ENCODE assay signal across 9 mouse cellular contexts in genomic region chr7:103942730-103943129, GRCm38 (mm10). TPM values are rescaled to one million over a fixed set of nuclear protein-coding genes. Genes with fewer than 3 reads are reported as not detected.
DNase-seq lines count a peak whose midpoint lies in the region; ATAC-seq lines count a peak whose summit lies in the region.
"Had no signal": no experiment of that assay in that cellular context is flagged by ENCODE, and none has a peak within 500 bp of the region (broad histone marks: within the 10 kb centered on the region; RNA-seq: fewer than 3 reads in every experiment).

No protein-coding gene starts in this region.

- 28% methylated on average over 2 of the region's 2 CpGs for WGBS in forebrain, embryonic 11.5 days
- WGBS in forebrain, embryonic 12.5 days: 21% methylated on average over 2 of the region's 2 CpGs
- WGBS in intestine, embryonic 16.5 days: 27% methylated on average over 2 of the region's 2 CpGs

- no peak overlapping the region for H3K4me3 ChIP-seq in forebrain, embryonic 11.5 days (ENCODE audit: low read depth, low read length)
- H3K4me3 ChIP-seq in forebrain, embryonic 12.5 days (replicated peaks): no peak overlapping the region
- no peak overlapping the region for H3K4me3 ChIP-seq in intestine, embryonic 16.5 days (ENCODE audit: low read length)
- H3K4me3 ChIP-seq: lung, embryonic 15.5 days had no signal

- DNase-seq in forebrain, embryonic 11.5 days (ENCODE audit: low spot score): peak; percentile 79
- DNase-seq in right cerebral cortex, postnatal 4 days: peak; percentile 13
- no peak for DNase-seq in right cerebral cortex, postnatal 25 days
- DNase-seq in embryo, embryonic 10 days (ENCODE audit: low spot score): peak; percentile 78
- peak; percentile 76 for DNase-seq in mesoderm, embryonic 11.5 days (ENCODE audit: low read depth, low spot score)
- DNase-seq in yolk sac, embryonic 10.5 days (ENCODE audit: low spot score): peak; percentile 9

- no peak overlapping the region for H3K4me2 ChIP-seq in forebrain, embryonic 11.5 days (ENCODE audit: low read depth, low read length, severe bottlenecking)
- no peak overlapping the region for H3K4me2 ChIP-seq in forebrain, embryonic 12.5 days
- no peak overlapping the region for H3K4me2 ChIP-seq in intestine, embryonic 16.5 days (ENCODE audit: low read depth, low read length)
- H3K4me2 ChIP-seq: lung, embryonic 15.5 days had no signal

- H3K4me1 ChIP-seq in forebrain, embryonic 11.5 days (replicated peaks; ENCODE audit: control insufficient read depth, insufficient read depth, low read length): no peaks in the 10 kb centered on the region
- no peaks in the 10 kb centered on the region for H3K4me1 ChIP-seq in forebrain, embryonic 12.5 days
- no peaks in the 10 kb centered on the region for H3K4me1 ChIP-seq in intestine, embryonic 16.5 days (ENCODE audit: control insufficient read depth, insufficient read depth, low read length)
- H3K4me1 ChIP-seq: lung, embryonic 15.5 days had no signal

- H3K27ac ChIP-seq in forebrain, embryonic 11.5 days (ENCODE audit: low read depth, low read length): no peak overlapping the region
- no peak overlapping the region for H3K27ac ChIP-seq in forebrain, embryonic 12.5 days
- H3K27ac ChIP-seq in intestine, embryonic 16.5 days (ENCODE audit: low read length): no peak overlapping the region
- H3K27ac ChIP-seq: lung, embryonic 15.5 days had no signal

- no peaks in the 10 kb centered on the region for H3K27me3 ChIP-seq in forebrain, embryonic 11.5 days (ENCODE audit: control insufficient read depth, insufficient read depth, low read length)
- H3K27me3 ChIP-seq in forebrain, embryonic 12.5 days: no peaks in the 10 kb centered on the region
- no peaks in the 10 kb centered on the region for H3K27me3 ChIP-seq in intestine, embryonic 16.5 days (replicated peaks; ENCODE audit: control insufficient read depth, insufficient read depth, low read length)
- H3K27me3 ChIP-seq: lung, embryonic 15.5 days had no signal

- H3K36me3 ChIP-seq in forebrain, embryonic 11.5 days (ENCODE audit: control insufficient read depth, insufficient read depth, low read length): no peaks in the 10 kb centered on the region
- no peaks in the 10 kb centered on the region for H3K36me3 ChIP-seq in forebrain, embryonic 12.5 days (replicated peaks)
- no peaks in the 10 kb centered on the region for H3K36me3 ChIP-seq in intestine, embryonic 16.5 days (ENCODE audit: control insufficient read depth, insufficient read depth, low read length)
- H3K36me3 ChIP-seq: lung, embryonic 15.5 days had no signal

- no peak overlapping the region for H3K9ac ChIP-seq in forebrain, embryonic 11.5 days (ENCODE audit: low read length)
- H3K9ac ChIP-seq in forebrain, embryonic 12.5 days: no peak overlapping the region
- no peak overlapping the region for H3K9ac ChIP-seq in intestine, embryonic 16.5 days (ENCODE audit: low read depth, low read length)
- H3K9ac ChIP-seq: lung, embryonic 15.5 days had no signal

- 0 out of 2 replicates have a peak, but pooled peaks have one; percentile 61 for ATAC-seq in forebrain, embryonic 11.5 days (replicated peaks; ENCODE audit: low FRiP score)
- ATAC-seq in forebrain, embryonic 12.5 days (ENCODE audit: low FRiP score): no peak
- ATAC-seq in intestine, embryonic 16.5 days: peak; percentile 33; the same call in 1 of the 2 replicates

- no peaks in the 10 kb centered on the region for H3K9me3 ChIP-seq in forebrain, embryonic 11.5 days (ENCODE audit: control insufficient read depth, low read length)
- H3K9me3 ChIP-seq in forebrain, embryonic 12.5 days: no peaks in the 10 kb centered on the region
- no peaks in the 10 kb centered on the region for H3K9me3 ChIP-seq in intestine, embryonic 16.5 days (ENCODE audit: control insufficient read depth, low read length)
- H3K9me3 ChIP-seq: lung, embryonic 15.5 days had no signal

RNA-seq across cellular contexts. Expression of gene Olfr633, which starts 1.5 kb away (rescaled TPM):
- polyA plus RNA-seq in forebrain, embryonic 11.5 days (2014; fragmentation: Nextera tagmentation; extraction: Ambion mirVana): not detected in 2 replicates
- not detected in 2 replicates for polyA plus RNA-seq in forebrain, embryonic 12.5 days (2016; fragmentation: Nextera tagmentation; extraction: Ambion mirVana)
- not detected in 2 replicates for polyA plus RNA-seq in intestine, embryonic 16.5 days (2015; fragmentation: Nextera tagmentation; extraction: Ambion mirVana)
- polyA plus RNA-seq: lung, embryonic 15.5 days had no signal

RNA-seq across cellular contexts. Expression of gene Olfr632, which starts 8.6 kb away (rescaled TPM):
- 0.12 TPM in 1 of 2 replicates, not detected in the other for polyA plus RNA-seq in forebrain, embryonic 11.5 days (2014; fragmentation: Nextera tagmentation; extraction: Ambion mirVana)
- polyA plus RNA-seq in forebrain, embryonic 12.5 days (2016; fragmentation: Nextera tagmentation; extraction: Ambion mirVana): not detected in 2 replicates
- not detected in 2 replicates for polyA plus RNA-seq in intestine, embryonic 16.5 days (2015; fragmentation: Nextera tagmentation; extraction: Ambion mirVana)
- polyA plus RNA-seq: lung, embryonic 15.5 days had no signal

RNA-seq across cellular contexts. Expression of gene Olfr631, which starts 14.1 kb away (rescaled TPM):
- polyA plus RNA-seq in forebrain, embryonic 11.5 days (2014; fragmentation: Nextera tagmentation; extraction: Ambion mirVana): not detected in 2 replicates
- polyA plus RNA-seq in forebrain, embryonic 12.5 days (2016; fragmentation: Nextera tagmentation; extraction: Ambion mirVana): not detected in 2 replicates
- not detected in 2 replicates for polyA plus RNA-seq in intestine, embryonic 16.5 days (2015; fragmentation: Nextera tagmentation; extraction: Ambion mirVana)
- polyA plus RNA-seq: lung, embryonic 15.5 days had no signal

RNA-seq across cellular contexts. Expression of gene Olfr635, which starts 28.2 kb away (rescaled TPM):
- polyA plus RNA-seq in forebrain, embryonic 11.5 days (2014; fragmentation: Nextera tagmentation; extraction: Ambion mirVana): 0.03 TPM in 1 of 2 replicates, not detected in the other
- polyA plus RNA-seq in forebrain, embryonic 12.5 days (2016; fragmentation: Nextera tagmentation; extraction: Ambion mirVana): not detected in 2 replicates
- not detected in 2 replicates for polyA plus RNA-seq in intestine, embryonic 16.5 days (2015; fragmentation: Nextera tagmentation; extraction: Ambion mirVana)
- polyA plus RNA-seq: lung, embryonic 15.5 days had no signal

RNA-seq across cellular contexts. Expression of gene Olfr65, which starts 39.4 kb away (rescaled TPM):
- not detected in 2 replicates for polyA plus RNA-seq in forebrain, embryonic 11.5 days (2014; fragmentation: Nextera tagmentation; extraction: Ambion mirVana)
- not detected in 2 replicates for polyA plus RNA-seq in forebrain, embryonic 12.5 days (2016; fragmentation: Nextera tagmentation; extraction: Ambion mirVana)
- polyA plus RNA-seq in intestine, embryonic 16.5 days (2015; fragmentation: Nextera tagmentation; extraction: Ambion mirVana): not detected in 2 replicates
- polyA plus RNA-seq: lung, embryonic 15.5 days had no signal
